Mouse (Mus musculus): ENCODE results near the gene Gprin1. TPM values are rescaled to one million over a fixed set of nuclear protein-coding genes. Genes with fewer than 3 reads are reported as not detected.
A peak's percentile ranks its signal among the peaks of the same experiment; 100 is the strongest.

Gene Gprin1
- polyA plus RNA-seq, 1 experiment from 2014 or later = 23.5 TPM

DNA sequence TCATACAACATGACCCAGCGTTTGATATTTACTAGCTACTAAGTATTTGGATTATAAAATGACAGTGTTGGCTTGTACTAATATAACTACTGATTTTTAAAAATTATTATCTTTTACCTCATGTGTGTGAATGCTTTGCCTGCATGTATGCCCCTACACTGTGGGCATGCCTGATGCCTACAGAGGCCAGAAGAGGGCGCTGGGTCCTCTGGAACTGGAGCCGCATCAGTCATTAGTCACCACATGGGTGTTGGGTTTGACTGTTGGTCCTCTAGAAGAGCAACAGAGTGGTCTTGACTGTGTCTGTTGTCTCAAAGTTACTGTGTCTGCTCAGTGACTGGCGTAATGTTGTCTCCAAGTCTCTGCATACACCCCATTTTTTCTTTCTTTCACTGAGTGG, 35.3 kb downstream of the Gprin1 start:
- Histone ChIP-seq H3K9ac (no peak overlapping the region), H3K4me2 (replicated peaks) (no peak overlapping the region), H3K27ac (no peak overlapping the region), H3K9me3 (ENCODE audit: control insufficient read depth, low read length) (no peaks in the 10 kb centered on the region), H3K27me3 (ENCODE audit: control insufficient read depth, insufficient read depth, low read length) (no peaks in the 10 kb centered on the region; the same call in 1 of the 2 replicates), H3K4me3 (replicated peaks; ENCODE audit: low read length) (no peak overlapping the region), H3K4me1 (replicated peaks; ENCODE audit: control insufficient read depth, insufficient read depth, low read length) (no peaks in the 10 kb centered on the region), H3K36me3 (replicated peaks; ENCODE audit: control insufficient read depth, insufficient read depth) (no peaks in the 10 kb centered on the region)
- DNase-seq (ENCODE audit: low spot score) = no peak
- WGBS = 50% methylated on average over 4 of the region's 4 CpGs
- no peak for ATAC-seq (ENCODE audit: low FRiP score)

DNA sequence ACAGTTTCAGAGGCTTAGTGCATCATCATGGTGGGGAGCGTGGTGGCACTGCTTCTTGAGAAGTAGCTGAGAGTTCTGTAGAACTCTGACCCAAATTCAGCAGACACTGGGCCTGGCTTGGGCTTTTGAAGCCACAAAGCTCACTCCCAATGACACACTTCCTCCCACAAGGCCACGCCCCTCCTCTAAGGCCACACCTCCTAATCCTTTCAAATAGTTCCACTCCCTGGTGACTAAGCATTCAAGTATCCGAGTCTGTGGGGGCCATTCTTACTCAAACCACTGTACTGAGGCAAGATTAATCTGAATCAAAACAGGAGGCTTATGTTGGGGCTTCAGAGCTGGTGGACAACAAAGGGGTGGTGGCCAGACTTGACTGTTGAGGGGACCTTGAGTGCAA, 38.8 kb downstream of the Gprin1 start:
- Histone ChIP-seq H3K4me1 (replicated peaks; ENCODE audit: control insufficient read depth, insufficient read depth, low read length) (no peaks in the 10 kb centered on the region), H3K27ac (no peak overlapping the region), H3K36me3 (replicated peaks; ENCODE audit: control insufficient read depth, insufficient read depth) (no peaks in the 10 kb centered on the region), H3K4me2 (replicated peaks) (no peak overlapping the region), H3K4me3 (replicated peaks; ENCODE audit: low read length) (no peak overlapping the region), H3K27me3 (ENCODE audit: control insufficient read depth, insufficient read depth, low read length) (no peaks in the 10 kb centered on the region), H3K9ac (no peak overlapping the region), H3K9me3 (ENCODE audit: control insufficient read depth, low read length) (no peaks in the 10 kb centered on the region)
- DNase-seq (ENCODE audit: low spot score) = no peak
- ATAC-seq (ENCODE audit: low FRiP score) = no peak
- WGBS = 86% methylated on average over 3 of the region's 3 CpGs

DNA sequence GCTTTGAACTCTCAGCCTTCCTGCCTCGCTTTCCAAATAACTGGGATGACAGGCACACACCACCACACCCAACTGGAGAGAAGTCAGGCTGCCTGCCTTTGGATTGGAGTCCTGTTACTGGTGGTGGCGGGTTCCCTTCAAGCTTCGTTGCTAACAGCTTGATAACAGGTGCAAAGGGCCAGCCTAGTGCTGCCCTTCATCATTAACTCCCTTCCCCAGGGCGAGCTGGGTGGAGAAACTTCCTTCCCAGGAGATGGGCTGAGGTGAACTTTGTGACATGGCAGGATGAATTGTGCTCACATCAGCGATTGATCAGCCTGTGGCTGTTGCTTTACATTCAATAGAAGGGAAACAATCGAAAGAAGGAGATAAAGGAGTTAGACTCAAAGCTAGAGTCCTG, 44.8 kb downstream of the Gprin1 start:
- WGBS = 54% methylated on average over 6 of the region's 6 CpGs
- Histone ChIP-seq H3K9me3 (ENCODE audit: control insufficient read depth, low read length) (no peaks in the 10 kb centered on the region), H3K27me3 (ENCODE audit: control insufficient read depth, insufficient read depth, low read length) (no peaks in the 10 kb centered on the region), H3K4me1 (replicated peaks; ENCODE audit: control insufficient read depth, insufficient read depth, low read length) (no peaks in the 10 kb centered on the region), H3K27ac (no peak overlapping the region), H3K4me2 (replicated peaks) (no peak overlapping the region), H3K36me3 (replicated peaks; ENCODE audit: control insufficient read depth, insufficient read depth) (no peaks in the 10 kb centered on the region), H3K9ac (no peak overlapping the region), H3K4me3 (replicated peaks; ENCODE audit: low read length) (no peak overlapping the region)
- DNase-seq (ENCODE audit: low spot score) (no peak), ATAC-seq (ENCODE audit: low FRiP score) (no peak)

DNA sequence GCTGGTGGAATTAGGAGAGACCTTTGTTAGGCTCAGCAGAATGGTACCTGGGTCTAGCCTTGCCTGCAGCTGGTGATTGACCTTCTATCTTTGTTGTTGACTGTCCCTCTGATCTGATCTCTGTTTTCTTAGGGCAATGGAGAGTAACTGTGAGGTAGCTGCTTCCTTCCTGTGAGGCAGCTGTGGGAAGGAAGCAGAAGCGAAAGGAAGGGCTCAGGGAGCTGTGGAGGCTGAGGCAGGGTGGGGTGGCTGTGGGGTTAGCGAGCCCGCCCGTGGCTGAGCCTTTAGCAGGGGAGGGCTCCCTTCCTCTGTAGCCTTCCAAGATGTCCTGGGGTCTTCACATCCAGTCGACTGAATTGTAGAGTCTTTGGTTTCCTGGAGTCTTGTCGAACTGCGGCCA, 47.2 kb downstream of the Gprin1 start:
- WGBS = 69% methylated on average over 7 of the region's 7 CpGs
- H3K4me2 ChIP-seq (replicated peaks) = no peak overlapping the region
- H3K9me3 ChIP-seq (ENCODE audit: control insufficient read depth, low read length) = no peaks in the 10 kb centered on the region
- no peaks in the 10 kb centered on the region for H3K36me3 ChIP-seq (replicated peaks; ENCODE audit: control insufficient read depth, insufficient read depth)
- DNase-seq (ENCODE audit: low spot score) (no peak), ATAC-seq (ENCODE audit: low FRiP score) (no peak)
- H3K9ac ChIP-seq = no peak overlapping the region
- H3K27ac ChIP-seq = no peak overlapping the region
- no peak overlapping the region for H3K4me3 ChIP-seq (replicated peaks; ENCODE audit: low read length)
- no peaks in the 10 kb centered on the region for H3K4me1 ChIP-seq (replicated peaks; ENCODE audit: control insufficient read depth, insufficient read depth, low read length)
- no peaks in the 10 kb centered on the region for H3K27me3 ChIP-seq (ENCODE audit: control insufficient read depth, insufficient read depth, low read length)

DNA sequence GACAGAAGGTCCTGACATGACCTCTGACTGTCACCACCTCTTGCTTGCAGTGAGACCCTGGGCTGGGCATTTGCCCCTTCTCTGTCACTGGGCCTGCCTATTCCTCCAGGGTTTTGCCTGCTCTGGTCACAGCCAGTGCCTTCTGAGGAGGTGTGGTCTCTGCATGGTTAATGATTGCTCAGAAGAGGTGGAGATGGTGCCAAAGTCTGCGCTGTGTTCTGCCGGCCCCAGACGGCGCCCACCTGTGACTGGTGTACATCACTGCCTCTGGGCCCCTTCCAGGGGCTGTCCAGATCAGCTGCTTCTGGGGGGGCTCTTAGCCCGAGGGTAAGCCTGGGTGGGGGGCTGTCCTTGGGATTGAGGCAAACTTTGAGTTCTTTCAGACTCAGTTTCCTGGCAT, 48.4 kb downstream of the Gprin1 start, which contains the start of gene Cdhr2:
Cdhr2 (plus strand) TSS at position 219 of the 400 bp plus-strand sequence.
- Histone ChIP-seq H3K4me3 (replicated peaks; ENCODE audit: low read length) (no peak within 1 kb of the TSS), H3K4me2 (replicated peaks) (no peak within 1 kb of the TSS), H3K9me3 (ENCODE audit: control insufficient read depth, low read length) (no peaks in the 10 kb centered on the region), H3K9ac (no peak within 1 kb of the TSS), H3K27ac (no peak within 1 kb of the TSS), H3K4me1 (replicated peaks; ENCODE audit: control insufficient read depth, insufficient read depth, low read length) (no peaks in the 10 kb centered on the region), H3K36me3 (replicated peaks; ENCODE audit: control insufficient read depth, insufficient read depth) (no peaks in the 10 kb centered on the region), H3K27me3 (ENCODE audit: control insufficient read depth, insufficient read depth, low read length) (no peaks in the 10 kb centered on the region)
- WGBS = 62% methylated on average over 5 of the region's 5 CpGs
- no peak for DNase-seq (ENCODE audit: low spot score)
- ATAC-seq (ENCODE audit: low FRiP score) = no peak

DNA sequence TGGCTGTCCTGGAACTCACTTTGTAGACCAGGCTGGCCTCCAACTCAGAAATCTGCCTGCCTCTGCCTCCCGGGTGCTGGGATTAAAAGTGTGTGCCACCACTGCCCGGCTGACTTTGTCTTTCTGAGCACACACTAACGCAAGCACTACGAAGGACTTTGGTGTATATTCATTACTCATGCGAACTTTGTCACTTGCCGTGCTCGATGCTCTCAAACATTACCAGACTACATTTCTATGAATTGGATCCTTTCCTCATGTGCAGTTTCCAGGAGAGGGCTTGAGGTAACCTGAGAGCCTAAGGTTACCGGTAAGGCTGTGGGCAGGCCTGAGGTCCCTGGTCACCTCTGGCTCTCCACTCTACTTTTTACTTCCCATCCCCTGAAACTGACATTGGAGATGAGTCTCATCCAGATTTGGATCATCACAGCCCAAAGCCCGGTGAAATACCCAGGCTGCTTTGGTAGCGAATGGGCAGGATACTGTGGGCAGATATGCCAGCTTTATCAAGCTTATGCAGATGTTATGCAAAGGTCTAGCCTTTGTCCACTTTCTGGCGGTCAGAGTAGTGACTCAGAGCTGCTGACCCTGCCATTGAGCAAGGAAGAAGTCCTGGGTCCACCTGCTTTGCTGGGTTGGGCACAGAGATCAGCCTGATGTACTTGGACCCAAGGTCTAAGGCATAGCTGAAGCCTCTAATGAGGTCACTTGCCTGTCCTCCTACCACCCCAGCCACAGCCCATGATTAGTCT, 54.0 kb downstream of the Gprin1 start:
- no peak overlapping the region for H3K9ac ChIP-seq
- no peak for DNase-seq (ENCODE audit: low spot score)
- H3K4me3 ChIP-seq (replicated peaks; ENCODE audit: low read length) = no peak overlapping the region
- H3K27me3 ChIP-seq (ENCODE audit: control insufficient read depth, insufficient read depth, low read length) = no peaks in the 10 kb centered on the region
- ATAC-seq (ENCODE audit: low FRiP score) = no peak
- no peaks in the 10 kb centered on the region for H3K36me3 ChIP-seq (replicated peaks; ENCODE audit: control insufficient read depth, insufficient read depth)
- H3K4me1 ChIP-seq (replicated peaks; ENCODE audit: control insufficient read depth, insufficient read depth, low read length) = peaks cover 15% of the 10 kb centered on the region
- H3K27ac ChIP-seq = no peak overlapping the region
- WGBS = 91% methylated on average over 11 of the region's 11 CpGs
- H3K9me3 ChIP-seq (ENCODE audit: control insufficient read depth, low read length) = no peaks in the 10 kb centered on the region
- no peak overlapping the region for H3K4me2 ChIP-seq (replicated peaks)

DNA sequence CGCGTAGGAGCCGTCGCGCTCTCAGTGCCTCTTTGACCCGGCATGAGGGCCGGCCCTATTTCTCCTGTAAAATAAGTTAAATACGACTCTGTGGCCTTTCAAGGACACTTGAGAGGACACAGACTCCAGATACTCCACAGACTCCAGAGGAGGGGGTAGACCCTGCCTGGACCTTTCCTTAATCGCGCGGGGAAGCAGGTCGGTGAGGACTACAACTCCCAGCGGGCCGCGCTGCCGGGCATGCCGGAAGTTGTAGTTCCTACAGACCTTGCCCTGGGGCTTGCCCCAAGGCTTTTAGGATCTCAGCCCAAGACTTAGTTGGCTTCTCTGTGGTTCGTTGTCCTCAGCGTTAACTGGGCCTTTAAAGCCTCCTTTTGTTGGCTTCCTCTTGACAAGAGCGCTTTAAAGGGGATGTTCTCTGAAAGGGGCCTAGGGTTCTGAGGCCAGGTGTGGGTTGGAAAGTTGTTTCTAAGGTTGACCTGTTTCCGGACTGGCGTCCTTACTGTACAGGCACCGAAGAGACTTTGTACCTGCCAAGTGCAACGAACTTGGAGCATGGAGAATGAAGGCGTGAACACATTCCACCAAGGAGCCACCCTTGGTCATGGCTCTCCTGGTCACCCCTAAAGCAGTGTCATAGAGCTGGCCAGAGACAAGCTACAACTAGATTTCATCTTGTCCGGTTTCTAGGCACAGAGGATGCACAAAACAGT, 55.2 kb downstream of the Gprin1 start:
- WGBS = 16% methylated on average over 26 of the region's 26 CpGs
- peak overlapping the region; percentile 90 for H3K4me3 ChIP-seq (replicated peaks; ENCODE audit: low read length)
- peak overlapping the region; percentile 59 for H3K9ac ChIP-seq
- H3K9me3 ChIP-seq (ENCODE audit: control insufficient read depth, low read length) = no peaks in the 10 kb centered on the region
- no peaks in the 10 kb centered on the region for H3K36me3 ChIP-seq (replicated peaks; ENCODE audit: control insufficient read depth, insufficient read depth)
- no peaks in the 10 kb centered on the region for H3K27me3 ChIP-seq (ENCODE audit: control insufficient read depth, insufficient read depth, low read length)
- peak overlapping the region; percentile 92 for H3K27ac ChIP-seq
- peaks cover 15% of the 10 kb centered on the region for H3K4me1 ChIP-seq (replicated peaks; ENCODE audit: control insufficient read depth, insufficient read depth, low read length)
- ATAC-seq (ENCODE audit: low FRiP score) (peak; percentile 77), DNase-seq (ENCODE audit: low spot score) (no peak)
- H3K4me2 ChIP-seq (replicated peaks) = peak overlapping the region; percentile 93

DNA sequence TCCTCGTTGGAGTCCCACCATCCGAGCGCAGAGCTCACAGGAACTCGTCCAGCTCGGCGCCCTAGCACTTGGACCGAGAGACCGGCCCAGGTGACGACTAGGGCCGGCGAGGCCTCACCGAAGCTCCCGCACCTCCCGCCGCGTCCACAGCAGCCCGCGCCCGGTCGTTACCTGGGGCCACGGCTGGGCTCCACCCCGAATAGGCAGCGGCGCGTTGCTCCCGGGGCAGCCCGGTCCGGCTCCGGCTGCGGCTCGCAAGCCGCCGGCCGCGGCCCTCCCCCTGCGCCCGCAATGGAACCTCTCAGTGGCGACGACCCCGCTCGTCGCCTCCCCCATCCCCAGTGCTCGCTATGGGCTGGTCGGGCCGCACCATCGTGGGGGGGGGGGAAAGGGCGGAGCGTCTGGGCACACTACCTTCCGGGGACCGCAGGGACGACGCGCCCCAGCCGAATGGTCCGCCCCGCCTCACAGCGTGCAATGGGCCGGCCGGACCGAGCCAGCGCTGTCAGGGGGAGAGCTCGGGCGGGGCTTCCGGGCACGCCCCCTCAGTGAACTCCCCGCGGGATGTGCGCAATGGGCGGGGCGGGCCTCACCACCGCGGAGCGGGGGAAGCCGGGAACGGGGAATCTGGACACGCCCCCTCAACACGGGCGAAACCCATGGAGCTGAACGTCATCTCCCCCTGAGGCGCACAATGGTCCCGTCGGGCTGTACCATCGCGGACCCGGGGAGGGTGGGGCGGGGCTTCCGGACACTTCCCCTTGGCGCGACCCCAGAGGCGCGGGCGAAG, 55.9 kb downstream of the Gprin1 start, which contains the start of gene Rnf44:
Rnf44 (minus strand) TSS at position 350 of the 790 bp plus-strand sequence.
- Histone ChIP-seq H3K9ac (peak within 1 kb of the TSS; percentile 99), H3K27ac (peak within 1 kb of the TSS; percentile 92), H3K4me1 (replicated peaks; ENCODE audit: control insufficient read depth, insufficient read depth, low read length) (peaks cover 16% of the 10 kb centered on the region), H3K4me3 (replicated peaks; ENCODE audit: low read length) (peak within 1 kb of the TSS; percentile 90), H3K27me3 (ENCODE audit: control insufficient read depth, insufficient read depth, low read length) (no peaks in the 10 kb centered on the region), H3K36me3 (replicated peaks; ENCODE audit: control insufficient read depth, insufficient read depth) (no peaks in the 10 kb centered on the region), H3K9me3 (ENCODE audit: control insufficient read depth, low read length) (no peaks in the 10 kb centered on the region), H3K4me2 (replicated peaks) (peak within 1 kb of the TSS; percentile 93)
- peak; percentile 99 for DNase-seq (ENCODE audit: low spot score)
- peak; percentile 97 for ATAC-seq (ENCODE audit: low FRiP score)
- under 1% methylated on average over 83 of the region's 92 CpGs for WGBS

All from hindbrain, embryonic 14.5 days (tissue).